Mouse (Mus musculus) lung, postnatal 0 days (tissue): Measurements from ENCODE around the gene Kif26a.

Source experiments
- CTCF ChIP-seq: IDR thresholded peaks from 2 replicates; pipeline ENCODE4 v1.5.1; 2016; ENCODE audit warnings: antibody characterized with exemption, mild to moderate bottlenecking
- EP300 ChIP-seq: IDR thresholded peaks from 2 replicates; pipeline ENCODE4 v1.6.1; 2016; ENCODE audit warnings: antibody characterized with exemption, mild to moderate bottlenecking, control low read depth

DNA sequence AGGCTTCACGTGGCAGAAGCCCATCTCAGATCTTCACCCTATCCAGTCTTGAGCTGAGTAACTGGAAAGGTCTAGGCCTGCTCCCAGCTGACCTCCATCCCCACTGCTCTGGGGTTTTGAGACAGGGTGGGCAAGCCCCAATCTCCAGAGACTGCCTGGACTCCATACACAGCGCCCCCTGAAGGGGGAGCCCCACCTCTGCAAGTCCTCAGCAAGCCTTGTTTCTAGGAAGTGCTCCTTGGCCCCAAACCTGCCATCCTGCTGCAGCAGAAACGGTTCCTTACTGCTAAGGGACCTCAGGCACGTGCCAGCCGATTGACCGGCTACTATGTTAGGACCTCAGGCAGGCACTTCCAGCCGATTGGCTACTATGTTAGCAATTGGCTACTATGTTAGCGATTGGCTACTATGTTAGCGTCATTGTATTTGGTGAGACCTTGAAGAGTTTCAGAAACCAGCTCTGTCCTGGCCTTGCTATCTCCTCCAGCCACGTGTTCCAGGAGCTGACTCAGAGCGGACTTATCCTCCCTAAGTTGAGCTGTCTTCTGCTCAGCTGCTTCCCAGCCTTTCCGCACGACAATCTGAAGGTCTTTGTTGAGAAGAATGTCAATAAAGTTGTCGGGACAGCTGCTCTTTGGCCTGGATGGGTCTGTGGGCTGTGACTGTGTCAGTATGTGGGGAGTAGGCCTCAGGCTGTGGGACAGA is 18.9 kb upstream of the Kif26a start:
- TF ChIP-seq CTCF (peak; percentile 46), EP300 (no peak)
